Mouse (Mus musculus) G1E-ER4 (cell line): ENCODE results near the gene Tead2. TPM values are rescaled to one million over a fixed set of nuclear protein-coding genes. Genes with fewer than 3 reads are reported as not detected.

ENCODE experiments used
- GATA1 ChIP-seq: IDR thresholded peaks from one replicate; pipeline ENCODE4 v1.8.0; 2012; ENCODE audit warnings: low read length, inconsistent platforms
- polyA plus RNA-seq: library from polyadenylated mRNA; stranded (reverse); fragments of >175 nt; gene quantifications from 2 replicates; pipeline ENCODE4 v1.2.3, GENCODE M21; 2012

Tead2 gene
- polyA plus RNA-seq = not detected in 2 replicates

DNA sequence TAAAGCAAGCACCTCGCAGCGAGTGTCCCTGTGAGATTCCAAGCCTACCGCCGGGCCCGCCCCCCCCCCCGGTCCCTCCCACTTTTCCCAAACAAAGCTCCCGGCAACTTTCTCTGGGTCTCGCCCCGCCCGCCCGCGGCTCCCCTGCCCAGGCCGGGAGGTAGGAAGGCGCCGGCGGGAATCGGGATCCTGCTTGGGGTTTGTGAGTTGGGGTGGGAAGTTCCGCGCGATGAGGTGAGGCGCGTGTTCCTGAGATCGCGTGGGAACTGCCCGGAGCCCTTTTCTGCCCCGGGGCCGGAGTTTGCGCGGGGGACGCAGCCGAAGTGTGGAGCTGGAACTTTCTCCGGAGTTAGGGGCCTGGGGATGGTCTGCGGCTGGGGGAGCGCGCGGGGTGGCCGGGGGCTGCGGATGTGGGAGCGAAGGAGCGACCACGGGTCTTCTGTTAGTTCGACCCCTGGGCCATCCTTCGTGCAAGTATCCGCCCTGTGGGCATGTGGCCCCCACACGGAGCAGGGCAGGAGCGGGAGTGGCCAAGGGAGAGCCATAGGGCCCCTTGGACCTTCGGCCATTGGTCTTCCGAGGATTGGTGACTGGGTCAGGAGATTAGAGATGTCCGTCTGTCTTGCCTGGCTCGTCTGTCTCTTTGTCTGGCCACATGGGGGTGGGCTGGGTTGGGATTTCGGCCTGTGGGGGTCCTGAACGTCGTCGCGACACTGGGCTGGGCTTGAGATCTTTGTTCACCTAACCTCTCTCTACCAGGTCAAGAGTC is at the start of gene Tead2:
TSS of gene Tead2 (plus strand) at position 81 of the 769 bp plus-strand sequence.
- TF ChIP-seq GATA1 = no peak

DNA sequence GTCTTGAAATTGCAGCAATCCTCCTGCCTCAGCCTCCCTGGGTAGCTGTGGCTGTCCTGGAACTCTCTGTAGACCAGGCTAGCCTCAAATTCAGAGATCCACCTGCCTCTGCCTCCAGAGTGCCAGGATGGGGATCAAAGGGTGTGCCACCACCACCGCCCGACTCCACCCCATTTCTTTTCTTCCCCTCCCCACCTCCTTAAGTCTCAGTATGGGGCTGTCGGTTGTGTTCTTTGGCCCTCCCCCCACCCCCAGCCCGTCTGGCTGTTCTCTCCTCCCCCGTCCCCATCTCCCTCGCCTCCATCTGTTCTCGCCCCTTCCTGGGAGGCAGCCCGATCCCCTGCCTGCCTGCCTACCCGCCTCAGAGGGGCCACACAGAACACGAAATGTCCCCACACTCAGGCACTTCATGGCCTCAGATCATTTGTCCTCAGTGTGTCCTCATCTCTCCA is 48.6 kb upstream of the Tead2 start:
- TF ChIP-seq GATA1 = no peak

DNA sequence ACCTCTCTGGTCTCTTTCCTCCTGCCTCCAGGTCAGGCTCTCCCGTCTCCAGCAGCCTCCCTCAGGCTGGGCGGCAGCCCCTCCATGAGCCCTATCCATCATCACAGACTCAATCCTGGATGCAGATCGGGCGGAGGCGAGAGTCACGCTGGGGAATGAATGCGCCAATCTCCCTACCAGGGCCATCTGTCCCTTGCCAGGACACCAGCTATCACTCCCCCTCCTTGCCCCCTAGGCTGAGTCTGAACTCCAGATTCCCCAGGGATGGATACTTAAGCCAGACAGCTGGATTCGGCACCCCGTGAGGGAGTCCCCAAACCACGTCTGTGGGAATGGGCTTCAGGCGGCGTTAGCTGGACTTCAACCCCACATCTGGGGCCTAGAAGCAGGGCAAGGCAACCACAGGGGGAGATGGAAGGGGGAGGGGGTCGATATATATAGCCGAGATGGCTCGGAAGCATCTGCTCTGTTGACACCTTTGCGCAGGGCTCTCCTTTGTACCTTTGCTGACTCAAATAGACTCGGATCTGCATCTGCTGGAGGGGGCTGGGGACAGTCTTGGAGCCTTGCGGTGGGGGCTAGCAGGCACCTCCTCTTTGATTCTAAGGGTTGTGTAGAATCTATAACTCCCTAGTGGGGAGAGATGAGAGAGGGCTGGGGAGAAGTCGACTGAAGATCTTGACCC is 47.6 kb upstream of the Tead2 start:
- TF ChIP-seq GATA1 = no peak

DNA sequence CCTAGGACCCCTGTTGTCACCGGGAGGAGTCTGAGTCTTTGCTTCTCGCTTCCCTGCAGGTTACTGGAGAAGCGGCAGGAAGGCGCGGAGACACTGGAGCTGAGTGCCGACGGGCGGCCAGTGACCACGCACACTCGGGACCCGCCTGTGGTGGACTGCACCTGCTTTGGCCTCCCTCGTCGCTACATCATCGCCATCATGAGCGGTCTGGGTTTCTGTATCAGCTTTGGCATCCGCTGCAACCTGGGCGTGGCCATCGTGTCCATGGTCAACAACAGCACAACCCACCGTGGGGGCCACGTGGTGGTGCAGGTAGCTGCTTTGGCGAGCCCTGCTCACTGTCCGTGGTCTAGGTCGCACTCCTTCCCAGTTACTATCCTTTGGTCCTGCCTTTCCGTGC is 46.9 kb upstream of the Tead2 start:
- no peak for TF ChIP-seq GATA1

DNA sequence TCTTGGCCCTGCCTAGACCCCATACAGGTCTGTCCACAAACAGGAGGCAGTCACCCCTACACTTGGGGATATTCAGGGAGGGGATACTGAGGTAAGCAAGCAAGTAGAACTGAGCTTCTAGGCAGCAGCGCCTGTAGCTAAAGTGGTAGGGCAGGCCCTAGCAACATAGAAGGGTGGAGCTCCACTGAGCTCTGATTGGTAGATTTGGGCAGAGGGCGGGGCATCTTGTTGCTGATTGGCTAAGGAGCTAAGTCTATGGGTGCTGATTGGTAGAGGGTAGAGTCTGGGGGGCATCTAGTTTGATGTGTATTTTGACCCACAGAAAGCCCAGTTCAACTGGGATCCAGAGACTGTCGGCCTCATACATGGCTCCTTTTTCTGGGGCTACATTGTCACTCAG is 46.1 kb upstream of the Tead2 start:
- TF ChIP-seq GATA1 = no peak

DNA sequence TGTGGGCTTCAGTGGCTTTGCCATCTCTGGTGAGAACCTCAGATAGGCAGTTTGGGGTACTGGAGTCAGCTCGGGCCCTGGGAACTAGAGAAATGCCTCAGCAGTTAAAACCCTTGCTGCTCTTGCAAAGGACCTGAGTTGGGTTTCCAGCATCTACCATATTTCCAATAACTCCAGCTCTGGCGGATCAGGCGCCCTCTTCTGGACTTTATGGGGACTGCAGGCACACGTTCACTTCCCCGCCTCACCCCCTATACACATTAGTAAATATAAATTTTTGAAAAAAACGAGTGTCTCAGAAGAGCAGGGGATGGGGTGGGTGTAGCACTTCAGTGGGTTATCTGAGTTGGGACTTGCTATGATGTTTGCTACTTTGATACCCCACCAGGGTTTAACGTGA is 42.6 kb upstream of the Tead2 start:
- no peak for TF ChIP-seq GATA1

DNA sequence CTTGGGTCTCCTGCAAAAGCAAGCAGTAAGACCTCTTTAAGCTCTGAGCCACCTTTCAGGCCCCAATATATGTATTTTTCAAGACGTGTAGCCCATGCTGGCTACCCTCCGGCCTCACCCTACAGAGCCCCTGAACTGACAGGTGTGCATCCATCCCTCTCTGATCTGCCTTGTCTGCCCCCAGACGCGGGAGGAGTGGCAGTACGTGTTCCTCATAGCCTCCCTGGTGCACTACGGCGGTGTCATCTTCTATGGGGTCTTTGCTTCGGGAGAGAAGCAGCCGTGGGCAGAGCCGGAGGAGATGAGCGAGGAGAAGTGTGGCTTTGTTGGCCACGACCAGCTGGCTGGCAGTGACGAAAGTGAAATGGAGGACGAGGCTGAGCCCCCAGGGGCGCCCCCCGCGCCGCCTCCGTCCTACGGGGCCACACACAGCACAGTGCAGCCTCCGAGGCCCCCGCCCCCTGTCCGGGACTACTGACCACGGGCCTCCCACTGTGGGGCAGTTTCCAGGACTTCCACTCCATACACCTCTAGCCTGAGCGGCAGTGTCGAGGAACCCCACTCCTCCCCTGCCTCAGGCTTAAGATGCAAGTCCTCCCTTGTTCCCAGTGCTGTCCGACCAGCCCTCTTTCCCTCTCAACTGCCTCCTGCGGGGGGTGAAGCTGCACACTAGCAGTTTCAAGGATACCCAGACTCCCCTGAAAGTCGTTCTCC is 40.8 kb upstream of the Tead2 start:
- no peak for TF ChIP-seq GATA1

DNA sequence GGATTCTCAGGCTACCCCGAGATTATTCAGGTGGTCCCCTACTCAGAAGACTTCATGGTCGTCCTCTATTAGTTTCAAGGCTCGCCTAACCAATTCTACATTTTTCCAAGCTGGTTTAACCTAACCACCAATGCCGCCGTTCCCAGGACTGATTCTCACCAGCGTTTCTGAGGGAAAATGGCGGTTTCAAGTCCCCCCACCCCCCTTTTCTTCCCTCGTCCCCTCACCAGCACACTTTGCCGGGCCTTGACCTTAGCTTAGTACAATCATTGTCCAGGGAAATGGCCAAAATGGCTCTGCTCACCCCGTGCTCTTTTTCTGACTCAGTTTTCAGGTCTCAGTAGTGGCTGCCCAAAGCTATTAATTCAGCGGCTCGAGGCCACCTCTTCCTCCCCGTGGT is 40.2 kb upstream of the Tead2 start:
- no peak for TF ChIP-seq GATA1

DNA sequence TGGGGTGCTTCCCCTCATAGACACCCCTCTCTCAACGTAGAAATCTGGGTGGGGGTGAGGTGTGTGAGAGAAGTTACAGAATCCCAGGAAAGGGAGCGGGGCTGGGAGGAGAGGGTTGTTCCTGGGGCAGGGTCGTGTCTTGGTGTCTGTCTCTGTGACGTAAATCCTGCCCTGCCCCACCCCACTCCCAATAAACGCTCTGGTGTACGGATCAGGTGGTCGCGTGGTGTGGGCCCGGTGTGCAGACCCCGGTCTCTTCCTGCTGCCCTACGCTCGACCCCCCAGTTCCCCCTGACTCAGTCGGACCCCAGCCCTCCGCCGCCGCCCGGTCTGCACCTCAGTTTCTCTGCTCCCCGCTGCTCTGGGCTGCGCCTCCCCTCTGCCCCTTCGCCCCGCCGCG is 39.6 kb upstream of the Tead2 start:
- TF ChIP-seq GATA1 = no peak

DNA sequence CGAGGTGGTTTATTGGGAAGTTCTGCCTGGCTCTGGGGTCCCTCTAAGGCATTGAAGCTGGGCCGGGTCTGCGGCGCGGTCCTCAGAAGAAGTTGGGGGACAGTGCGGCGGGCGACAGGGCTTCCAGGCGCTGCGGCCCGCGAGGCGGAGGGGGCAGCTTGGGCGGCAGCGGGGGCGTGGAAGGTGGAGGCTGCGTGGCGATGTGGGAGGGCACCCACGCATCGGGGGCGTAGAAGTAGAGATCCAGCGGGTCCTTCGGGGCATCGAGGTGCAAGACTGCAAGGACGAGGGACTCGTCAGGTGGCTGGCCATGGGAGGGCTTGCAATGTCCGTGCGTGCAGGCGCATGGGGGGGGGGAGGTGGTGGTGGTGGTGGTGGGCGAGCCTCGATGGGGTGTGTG is 39.2 kb upstream of the Tead2 start:
- no peak for TF ChIP-seq GATA1

DNA sequence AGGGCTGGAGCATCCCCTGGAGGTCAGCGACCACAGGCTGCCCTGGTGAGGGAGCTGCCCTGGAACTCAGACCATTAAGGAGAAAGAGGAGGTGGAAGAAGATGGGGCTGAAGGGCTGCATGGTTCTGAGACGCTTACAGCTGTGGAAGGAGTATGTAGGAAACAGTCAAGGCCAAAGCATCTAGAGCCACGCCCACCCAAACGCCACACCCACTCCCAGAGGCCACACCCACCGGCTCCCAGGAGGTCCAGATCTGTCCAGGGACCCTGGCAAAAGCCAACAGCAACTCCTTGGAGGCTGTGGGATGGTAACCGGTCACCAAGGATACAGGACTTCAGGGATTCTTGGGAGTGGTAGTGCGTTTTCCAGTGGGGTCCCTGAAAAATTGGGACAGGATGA is 37.0 kb upstream of the Tead2 start:
- no peak for TF ChIP-seq GATA1

DNA sequence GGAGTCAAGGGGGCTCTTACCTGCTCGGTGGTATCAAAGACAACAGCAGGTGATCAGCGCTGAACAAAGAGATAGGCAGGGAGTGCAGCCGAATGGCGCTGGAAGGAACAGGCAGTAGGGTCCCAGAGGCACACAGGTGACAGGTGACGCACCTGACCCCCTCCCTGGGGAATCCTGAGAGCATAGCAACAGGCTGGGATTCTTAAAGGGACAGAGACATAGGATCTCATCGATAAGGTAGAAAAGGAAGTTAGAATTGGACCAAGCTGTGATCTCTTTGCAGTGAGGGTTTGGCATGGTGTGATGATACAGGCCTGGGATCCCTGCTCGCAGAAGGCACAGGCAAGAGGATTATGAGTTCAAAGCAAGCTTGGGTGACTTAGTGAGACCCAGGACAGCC is 36.1 kb upstream of the Tead2 start, which contains the start of gene Gfy:
TSS of gene Gfy (minus strand) at position 101 of the 400 bp plus-strand sequence.
- TF ChIP-seq GATA1 = no peak

DNA sequence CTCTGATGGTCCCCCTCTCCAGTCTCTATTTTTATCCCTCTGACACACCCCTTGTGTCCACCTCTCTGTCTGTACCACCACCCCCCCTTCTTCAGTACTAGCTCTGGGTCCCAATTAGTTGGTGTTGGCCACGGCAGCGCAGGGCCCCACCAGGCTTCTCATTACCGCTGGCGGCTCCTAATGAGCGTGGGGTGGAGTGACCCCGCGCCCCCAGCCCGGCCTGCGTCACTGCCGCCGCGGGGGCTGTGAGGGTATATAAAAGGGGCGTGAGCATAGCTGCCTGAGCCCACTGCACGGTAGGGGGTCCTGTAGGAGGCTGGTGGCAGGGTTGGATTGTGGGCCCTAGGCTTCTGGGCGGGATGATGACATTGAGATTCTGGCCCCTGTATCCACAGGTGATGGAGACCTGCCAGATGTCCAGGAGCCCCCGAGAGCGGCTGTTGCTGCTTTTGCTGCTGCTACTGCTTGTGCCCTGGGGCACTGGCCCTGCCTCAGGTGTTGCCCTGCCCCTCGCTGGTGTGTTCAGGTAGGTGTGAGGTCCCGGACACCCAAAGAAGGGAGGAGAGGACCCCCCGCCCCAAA is 34.6 kb upstream of the Tead2 start, which contains the start of gene Pth2:
TSS of gene Pth2 (plus strand) at position 100 of the 582 bp plus-strand sequence.
- no peak for TF ChIP-seq GATA1

DNA sequence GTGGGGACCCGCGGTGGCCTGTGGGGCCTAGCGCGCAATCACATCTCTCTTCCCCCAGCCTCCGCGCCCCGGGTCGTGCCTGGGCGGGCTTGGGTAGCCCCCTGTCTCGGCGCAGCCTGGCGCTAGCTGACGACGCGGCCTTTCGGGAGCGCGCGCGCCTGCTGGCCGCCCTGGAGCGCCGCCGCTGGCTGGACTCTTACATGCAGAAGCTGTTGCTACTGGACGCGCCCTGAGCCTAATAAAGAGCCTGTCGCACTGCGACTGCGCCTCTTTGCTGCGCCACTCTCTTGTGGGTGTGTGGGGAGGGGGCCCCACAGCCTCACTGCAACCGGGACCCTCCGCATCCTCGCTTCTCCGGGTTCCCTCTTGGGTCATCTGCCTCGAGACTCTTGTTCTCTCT is 34.0 kb upstream of the Tead2 start:
- TF ChIP-seq GATA1 = no peak

DNA sequence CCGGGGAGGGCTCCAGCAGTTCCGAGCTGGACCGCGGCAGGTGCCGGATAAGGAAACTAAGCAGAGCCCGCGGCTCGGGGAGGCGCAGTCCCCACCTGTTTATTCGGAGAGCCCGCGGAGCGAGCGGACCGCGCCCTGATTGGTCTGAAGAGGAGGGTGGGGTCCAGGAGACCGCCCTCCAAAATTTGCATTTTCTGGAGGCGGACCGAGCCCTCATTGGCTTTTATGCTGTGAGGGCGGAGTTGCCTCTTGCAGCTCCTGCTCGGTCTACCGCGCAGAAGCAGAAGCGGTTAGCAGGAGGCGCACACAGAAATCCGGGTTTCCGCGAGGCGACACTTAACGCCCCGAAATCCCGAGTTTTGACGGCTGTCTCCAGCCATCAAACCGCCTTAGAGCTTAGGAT is 33.4 kb upstream of the Tead2 start:
- TF ChIP-seq GATA1 = no peak

DNA sequence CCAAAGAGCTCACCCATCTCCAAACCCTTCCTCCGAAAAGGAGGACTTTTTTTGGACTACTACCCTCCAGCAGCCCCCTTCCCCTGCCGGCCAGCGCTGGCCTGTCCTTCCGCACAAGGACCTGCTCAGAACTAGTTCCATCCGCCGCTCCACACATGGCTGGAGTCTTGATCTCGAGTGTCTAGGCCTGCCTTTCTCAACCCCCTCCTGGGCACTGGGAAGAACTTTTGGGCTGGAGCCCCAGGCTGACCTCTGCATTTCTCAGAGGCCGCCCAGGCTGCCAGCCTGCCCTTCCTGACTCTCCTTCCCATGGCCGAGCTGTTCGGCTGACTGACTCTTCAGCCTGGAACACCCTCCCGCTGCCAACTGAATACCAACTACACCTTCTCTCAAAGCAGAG is 32.9 kb upstream of the Tead2 start:
- TF ChIP-seq GATA1 = no peak

DNA sequence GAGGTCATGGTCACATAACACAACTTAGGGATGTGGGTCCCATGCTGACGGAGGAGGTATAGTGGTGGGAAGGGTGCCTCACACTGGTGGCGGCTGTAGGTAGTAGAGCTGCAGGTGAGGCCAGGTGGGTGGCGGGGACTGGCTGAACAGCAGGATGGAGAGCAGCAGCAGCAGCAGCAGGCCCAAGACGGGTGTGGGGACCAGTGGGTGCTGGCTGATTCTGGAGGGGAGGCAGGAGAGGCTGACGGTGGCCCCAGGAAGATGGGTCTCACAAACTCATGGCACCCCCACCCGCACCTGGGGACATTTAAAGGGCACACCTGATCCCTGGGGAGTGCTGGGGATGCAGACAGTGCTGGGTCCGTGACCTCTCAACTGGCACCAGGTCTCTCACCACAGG is 31.9 kb upstream of the Tead2 start:
- TF ChIP-seq GATA1 = no peak
